Mouse (Mus musculus): ENCODE measurements around the gene Rnf113a2.

DNA sequence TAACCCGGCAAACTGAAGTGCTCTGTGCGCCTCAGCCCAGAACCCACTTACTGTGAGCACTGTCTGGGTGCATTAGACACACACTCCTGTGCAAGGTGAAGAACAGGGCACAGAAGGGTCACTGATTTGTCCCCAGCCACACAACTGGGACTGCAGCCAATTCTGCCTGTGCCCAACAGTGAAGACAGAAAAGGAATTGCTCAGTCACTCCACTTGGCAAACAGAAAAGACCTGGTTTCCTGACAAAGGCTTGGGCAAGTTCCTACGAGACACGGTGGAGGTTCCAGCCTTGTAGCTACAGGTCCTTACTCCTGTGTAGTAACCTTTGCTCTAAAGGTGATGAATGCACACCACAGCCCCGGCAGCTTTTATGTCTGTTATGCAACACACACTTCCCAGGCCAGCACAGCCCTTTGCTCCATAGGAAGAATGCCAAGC, 32.3 kb upstream of the Rnf113a2 start:
- TF ChIP-seq CTCF (conservative IDR thresholded peaks at IDR 0.05; ENCODE audit: low read length) (no peak), NANOG (IDR thresholded peaks at IDR 0.05; ENCODE audit: borderline replicate concordance, low read length) (no peak)

All from E14TG2a.4 (cell line).